Mouse (Mus musculus) forelimb bud, embryonic 11.5 days (tissue): ENCODE results near the gene 4930455H04Rik.

Experiments
- DNase-seq: peaks from one replicate; pipeline ENCODE4 v3.0.0-alpha.2; 2012; ENCODE audit warnings: low read depth, low spot score

Gene 4930455H04Rik

DNA sequence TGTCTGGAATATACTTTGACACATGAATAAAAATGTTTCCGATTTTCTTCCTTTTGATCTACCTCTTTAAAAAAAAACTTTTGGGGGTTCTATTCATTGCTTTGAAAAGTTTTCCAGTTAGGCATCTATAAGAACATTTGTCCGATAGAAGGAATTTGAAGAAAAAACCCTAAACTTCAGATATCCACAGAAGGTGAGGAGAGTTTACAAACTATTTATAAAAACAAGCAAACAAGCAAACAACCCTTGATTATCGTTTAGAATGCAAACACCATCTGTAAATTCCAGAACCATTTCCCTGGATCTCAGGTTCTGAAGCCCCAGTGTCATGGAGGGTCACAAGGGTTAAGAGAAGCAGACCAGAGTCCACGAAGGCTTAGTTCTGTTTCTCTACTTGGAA lies at the start of gene 4930455H04Rik:
4930455H04Rik (plus strand) TSS at position 301 of the 400 bp plus-strand sequence.
- DNase-seq, result no peak

- DNase-seq, result no peak
Observed at GRCm38 (mm10) chr3:116921535-116921934, 46.5 kb upstream of the 4930455H04Rik start.

- DNase-seq, result no peak
Observed at GRCm38 (mm10) chr3:116923042-116923441, 45.0 kb upstream of the 4930455H04Rik start.

DNA sequence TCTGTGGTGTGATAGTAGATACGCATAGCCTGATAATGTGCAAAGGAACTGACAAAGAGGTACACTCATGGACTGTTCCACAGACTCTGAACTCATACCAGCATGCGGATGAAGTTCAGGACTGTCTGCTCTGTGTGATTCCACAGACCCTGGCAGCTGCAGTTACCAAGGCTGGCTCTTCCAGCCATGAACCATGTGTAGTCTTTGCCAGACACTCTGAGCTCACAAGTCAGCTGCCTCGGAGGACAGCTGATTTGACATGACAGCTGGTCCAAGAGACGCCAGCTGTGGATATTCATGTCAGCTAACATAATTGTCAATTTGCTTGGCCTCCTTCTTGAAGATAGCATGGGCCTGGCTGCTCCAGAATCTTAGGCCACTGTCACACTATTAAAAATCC lies 39.1 kb upstream of the 4930455H04Rik start:
- no peak for DNase-seq

DNA sequence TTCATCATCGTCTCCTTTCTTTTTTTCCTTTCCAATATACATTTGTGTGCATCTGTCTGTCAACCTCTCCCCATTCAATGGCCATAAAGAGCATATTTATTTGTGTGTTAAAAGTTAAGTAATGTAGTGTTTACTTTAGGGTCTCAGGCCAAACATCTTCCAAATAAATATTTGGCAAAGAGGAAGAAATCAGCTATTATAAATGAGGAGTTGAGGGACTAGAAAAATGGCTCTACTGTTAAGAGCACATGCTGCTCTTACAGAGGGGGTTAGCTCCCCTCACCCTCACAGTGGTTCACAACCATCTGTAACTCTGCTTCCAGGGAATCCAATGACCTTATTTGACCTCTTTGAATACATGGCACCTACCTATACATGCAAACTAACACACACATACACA lies 34.9 kb upstream of the 4930455H04Rik start:
- no peak for DNase-seq

DNA sequence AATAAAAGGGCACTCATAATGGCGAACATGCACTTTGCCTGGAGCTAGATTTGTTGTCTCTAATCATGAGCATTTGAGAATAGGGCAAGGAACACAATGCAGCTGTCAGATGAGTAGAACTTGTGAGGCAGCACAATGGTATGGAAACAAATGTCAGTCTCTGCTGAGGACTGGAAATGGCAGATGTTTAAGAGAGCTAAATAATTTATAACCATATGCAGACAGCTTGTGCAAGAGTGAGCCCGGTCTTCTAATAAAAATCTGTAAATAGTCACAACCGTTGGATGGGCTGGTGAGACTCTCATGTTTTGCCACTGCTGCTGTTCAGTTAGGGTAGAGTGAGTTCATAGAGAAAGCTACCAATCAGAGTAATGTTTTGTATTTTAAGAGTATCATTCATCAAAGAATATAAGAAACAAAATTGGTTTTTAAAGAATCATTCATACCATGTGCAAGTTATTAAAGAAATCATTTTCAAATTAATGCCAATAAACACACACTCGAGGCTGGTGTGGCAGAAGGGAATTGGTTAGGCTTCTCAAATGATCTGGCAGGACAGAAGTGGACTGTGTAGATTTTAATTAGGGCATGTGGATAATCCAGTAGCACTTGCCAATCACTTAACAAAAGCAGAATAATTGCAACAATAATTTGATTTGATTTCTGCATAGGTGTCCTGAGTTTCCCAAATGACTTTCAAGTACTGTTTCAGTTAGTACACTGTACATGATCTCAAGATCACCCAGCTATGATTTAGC lies 31.0 kb upstream of the 4930455H04Rik start:
- DNase-seq, result no peak

DNA sequence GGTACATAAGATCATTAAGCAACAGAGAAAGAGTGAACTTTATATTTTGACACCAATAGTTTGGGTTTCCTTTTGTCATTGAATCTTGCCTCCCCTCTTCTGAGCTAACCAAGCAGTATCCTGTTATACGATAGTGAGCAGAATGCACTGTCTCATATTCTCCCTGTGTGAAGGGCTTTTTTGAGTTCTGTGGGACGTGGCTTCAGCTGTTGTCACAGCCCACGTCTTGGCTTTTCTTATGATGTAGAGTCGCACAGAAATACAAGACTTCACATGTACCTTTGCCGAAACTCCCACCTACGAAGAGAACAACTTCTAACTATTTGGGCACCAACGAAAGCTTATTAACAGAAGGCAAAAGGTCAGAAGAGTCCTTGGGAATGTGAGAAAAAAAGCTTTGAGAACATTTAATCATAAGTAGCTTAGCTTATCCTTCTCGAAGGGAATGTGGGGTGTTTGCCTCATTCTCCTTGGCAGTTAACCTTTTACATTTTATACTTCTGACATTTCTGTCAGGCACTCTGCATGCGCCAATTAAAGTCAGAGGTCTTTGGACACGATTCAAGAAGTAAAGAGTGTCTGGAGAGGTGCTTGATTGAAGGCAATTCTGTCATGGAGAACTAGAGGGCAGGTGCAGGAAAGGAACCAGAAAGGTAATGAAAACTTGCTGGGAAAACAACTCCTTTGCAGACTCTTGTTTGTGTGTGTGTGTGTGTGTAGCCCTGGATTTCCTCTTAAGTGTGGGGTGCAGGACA lies 27.1 kb upstream of the 4930455H04Rik start:
- DNase-seq, result no peak

DNA sequence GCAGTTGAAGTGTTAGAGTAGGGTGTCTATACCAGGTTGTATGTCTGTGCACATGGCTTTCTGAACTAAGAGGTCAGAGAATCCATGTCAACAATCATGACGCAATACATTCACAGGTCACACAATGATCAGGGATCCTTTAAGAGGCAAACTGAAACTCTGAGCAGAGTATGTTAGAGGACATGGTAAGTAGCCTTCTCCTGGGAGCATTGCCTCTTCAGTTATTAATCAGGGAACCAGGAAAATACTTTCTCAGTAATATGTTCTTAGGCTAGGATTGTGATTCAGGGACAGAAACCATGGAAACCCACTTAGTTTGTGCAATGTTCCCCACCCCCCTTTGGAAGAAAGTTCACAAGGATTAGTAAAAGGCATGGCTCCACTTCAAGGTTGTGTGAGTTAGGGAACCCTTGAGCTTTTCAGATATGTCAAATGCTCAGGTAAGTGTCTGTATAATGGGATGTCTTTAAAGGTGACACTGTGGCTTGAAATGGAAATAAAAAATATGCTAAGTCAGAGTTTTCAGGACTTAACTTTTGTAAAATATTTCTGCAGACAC lies 26.4 kb upstream of the 4930455H04Rik start:
- no peak for DNase-seq

GRCm38 (mm10) chr3:116942751-116943150 lies 25.3 kb upstream of the 4930455H04Rik start:
- DNase-seq, result no peak

DNA sequence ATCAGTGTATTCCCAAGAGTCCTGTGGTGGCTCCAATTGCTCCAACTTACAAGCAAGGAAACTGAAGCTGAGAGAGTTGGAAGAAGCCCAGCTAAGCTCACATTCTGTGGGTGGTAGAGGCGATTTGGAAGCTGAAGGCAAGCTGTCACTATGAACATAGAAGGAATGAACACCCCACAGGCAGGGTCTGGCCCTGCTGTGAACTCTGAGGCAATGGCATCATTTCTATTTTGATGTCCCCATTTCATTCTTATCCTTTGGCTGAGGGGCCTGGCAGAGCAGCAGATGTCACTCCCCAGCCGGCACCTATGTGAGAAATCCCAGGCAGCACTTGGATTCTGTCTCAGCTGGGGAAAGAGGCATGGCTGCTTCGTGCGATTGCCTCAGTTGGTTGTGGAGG lies 24.6 kb upstream of the 4930455H04Rik start:
- no peak for DNase-seq

DNA sequence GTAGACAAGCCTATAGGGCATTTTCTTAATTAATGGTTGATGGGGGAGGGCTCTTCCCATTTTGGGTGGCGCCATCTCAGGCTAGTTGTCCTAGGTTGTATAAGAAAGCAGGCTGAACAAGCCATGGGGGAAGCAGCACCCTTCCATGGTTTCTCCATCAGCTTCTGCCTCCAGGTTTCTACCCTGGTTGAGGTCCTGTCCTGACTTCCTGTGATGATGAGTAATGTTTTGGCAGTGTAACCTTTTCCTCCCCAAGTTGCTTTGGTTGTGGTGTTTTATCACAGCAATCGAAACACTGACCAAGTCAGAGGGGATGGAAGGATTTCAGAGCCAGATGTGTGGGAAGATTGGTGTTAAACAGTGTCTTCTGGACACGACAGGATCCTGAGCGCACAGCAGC lies 21.6 kb upstream of the 4930455H04Rik start:
- DNase-seq, result no peak

- no peak for DNase-seq
Observed at GRCm38 (mm10) chr3:116950665-116951115, 17.4 kb upstream of the 4930455H04Rik start.

DNA sequence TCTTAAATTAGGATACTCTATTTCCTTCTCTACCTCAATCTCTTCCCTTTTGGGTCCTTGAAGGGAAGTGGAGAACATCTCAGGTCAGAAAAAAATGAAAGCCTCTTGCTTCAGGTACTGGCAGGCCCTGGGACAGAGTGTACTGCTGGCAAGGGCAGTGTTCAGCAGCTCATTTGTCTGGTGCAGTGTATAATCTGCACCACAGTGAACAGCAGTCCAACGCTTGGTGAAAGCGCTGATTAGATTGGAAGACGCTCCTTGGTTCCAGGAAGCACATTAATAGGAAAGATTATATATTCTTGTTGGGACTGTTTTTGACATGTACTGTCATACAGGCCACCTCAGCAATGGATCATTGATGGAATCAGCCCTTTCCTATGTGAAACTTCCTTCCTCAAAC lies 16.6 kb upstream of the 4930455H04Rik start:
- no peak for DNase-seq

DNA sequence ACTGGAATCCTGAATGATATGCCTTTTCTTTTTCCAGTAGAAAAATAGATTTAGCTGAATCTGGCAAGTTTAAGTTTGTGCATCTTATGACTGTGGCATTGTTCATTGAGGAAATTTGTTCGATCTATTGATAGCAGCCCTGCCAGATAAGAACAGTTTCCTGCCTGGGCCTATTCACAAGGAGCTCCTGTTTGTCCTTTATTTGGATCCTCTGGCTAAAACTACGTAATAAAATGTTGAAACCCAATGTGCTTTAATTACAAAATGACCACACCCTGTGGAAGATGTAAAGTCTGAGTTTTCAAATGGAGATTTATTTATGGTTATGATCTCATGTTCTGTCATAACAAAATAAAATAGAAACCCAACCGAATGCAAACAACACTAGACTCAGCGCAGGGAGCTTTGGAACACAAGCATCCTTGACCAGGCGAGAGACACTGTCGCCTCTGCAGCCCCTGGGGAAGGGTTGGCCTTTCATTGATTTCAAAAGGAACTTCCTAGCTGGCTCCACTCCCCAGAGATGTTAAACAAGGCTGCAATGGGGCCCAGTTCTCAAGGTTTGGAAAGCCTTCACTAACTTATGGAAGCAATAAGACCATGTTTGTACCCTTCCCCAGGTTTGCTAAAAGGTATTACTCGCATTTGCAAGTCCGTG lies 15.7 kb upstream of the 4930455H04Rik start:
- no peak for DNase-seq

GRCm38 (mm10) chr3:116953366-116953765 lies 14.7 kb upstream of the 4930455H04Rik start:
- DNase-seq, result no peak

DNA sequence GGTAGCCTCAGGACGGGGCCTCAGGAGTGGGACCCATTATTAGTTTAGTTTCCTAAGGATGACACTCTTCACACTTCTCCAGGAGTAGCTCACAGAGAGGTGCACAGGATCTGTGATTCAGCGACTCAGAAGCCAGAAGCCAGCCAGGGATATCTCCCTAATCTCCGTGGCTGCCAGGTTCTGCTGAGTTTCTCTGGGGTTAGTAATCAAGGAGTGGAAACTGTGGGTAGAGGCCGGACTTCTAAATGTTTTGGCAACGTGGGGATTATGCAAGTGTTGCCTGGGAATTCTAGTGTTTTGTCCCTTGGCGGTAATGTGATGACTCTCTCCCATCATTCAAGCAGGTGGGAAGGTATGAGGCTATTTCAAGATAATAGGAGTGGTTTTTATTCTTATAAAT lies 13.0 kb upstream of the 4930455H04Rik start:
- DNase-seq, result no peak

DNA sequence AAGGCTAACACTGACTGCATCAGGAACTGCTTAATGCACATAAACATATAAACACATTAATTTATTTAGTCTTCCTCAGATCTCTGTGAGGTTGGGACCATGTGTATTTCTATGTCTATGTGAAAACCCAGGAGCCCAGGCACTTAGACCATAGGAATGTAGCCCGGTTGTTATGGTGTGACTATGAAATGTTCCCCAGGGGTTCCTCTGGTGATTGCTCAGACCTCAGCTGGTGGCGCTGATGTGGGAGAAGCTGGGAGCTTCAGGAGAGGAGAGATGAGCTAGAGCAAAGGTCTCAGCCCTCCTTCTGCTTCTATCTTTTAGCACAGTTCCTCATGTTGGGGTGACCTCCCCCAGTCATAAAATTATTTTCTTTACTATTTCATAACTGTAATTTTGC lies 7.7 kb upstream of the 4930455H04Rik start:
- DNase-seq, result no peak

- no peak for DNase-seq
Observed at GRCm38 (mm10) chr3:116961354-116962142, 6.5 kb upstream of the 4930455H04Rik start.

DNA sequence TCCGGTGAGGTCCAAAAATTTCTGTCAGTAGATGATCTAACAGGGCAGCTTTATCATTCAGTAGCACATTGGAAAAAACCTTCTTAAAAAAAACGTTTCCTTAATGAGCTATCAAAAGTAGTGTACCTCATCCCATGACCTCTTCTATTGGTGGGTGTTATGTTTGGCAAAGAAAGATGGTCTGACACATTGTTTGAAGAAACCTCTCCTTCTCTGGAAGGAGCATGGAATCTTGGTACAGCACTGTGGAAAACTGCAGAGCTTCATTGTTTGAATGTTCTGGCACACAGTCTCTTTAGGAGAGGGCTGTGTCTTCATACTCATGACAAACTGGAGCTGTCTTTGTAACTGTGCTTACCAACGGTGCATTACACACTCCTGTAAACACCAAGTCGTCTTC lies 4.9 kb upstream of the 4930455H04Rik start:
- DNase-seq, result no peak

GRCm38 (mm10) chr3:116964426-116964825 lies 3.6 kb upstream of the 4930455H04Rik start:
- no peak for DNase-seq

DNA sequence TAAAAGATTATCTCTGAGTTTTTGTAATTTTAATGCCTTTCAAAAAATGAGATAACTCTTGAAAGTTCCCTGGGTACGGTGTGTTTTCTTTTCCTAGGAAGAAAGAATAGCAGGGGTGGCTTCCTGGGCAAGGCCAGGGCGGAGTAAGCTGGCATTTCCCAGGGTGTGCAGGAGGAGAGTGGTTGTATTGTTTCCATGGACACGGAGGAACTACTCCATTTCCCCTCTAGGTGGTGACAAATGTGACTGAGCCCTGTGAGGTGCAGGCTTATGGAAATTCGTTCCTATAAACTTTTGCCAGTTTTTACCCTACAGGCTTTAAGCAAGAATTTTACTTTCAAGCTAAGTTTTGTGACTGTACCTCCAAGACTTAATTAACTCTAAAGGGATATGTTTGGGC lies 1.8 kb upstream of the 4930455H04Rik start:
- DNase-seq, result peak; percentile 59
